Mouse (Mus musculus): ENCODE results near the gene Lsm14b.

Lsm14b gene

DNA sequence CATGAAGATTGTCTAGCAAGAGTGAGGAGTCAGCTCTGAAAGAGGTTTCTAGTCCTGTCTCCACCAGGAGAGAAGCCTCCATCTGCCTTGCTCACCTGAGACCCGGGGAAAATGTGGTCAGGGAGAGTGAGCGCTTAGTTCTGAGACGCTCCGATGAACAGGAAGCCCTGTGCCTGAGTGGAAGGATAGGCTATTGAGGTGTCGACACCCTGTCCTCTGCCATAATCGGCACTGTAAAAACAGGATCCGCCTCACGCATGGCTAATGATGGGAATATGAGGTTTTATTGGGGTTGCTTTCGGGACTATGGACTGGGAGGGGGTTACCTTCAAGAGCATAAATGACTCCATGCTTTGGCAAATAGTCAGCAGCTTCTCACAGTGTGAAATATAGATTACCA, 6.2 kb upstream of the Lsm14b start:
- no peak for DNase-seq

DNA sequence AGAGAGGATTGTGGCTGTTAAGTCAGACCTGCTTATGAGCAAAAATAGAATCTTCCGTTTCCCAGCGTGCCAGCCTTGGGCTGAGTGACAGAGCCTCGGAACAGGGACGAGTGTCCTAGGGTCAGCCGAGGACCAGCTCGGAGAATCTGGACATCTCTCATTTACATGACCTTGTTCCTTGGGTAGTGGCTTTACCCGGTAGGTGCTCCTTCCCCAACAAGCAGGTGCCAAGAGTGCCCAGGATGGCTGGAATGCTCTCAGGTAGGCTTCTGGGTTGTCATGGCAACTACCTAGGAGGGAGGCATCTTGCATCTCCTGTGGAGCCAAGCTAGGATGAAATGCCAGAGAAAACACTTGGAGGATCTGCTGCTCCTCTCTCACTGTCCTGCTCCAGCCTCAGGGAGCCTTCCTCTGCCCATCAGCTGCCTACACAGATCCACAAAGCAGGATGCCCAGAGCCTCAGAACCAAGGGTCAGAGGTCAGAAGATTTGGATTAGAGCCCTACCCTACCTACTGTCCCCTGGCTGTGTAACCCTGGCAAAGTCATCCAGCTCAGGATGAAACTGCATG, 4.6 kb upstream of the Lsm14b start:
- DNase-seq, result peak; percentile 64

DNA sequence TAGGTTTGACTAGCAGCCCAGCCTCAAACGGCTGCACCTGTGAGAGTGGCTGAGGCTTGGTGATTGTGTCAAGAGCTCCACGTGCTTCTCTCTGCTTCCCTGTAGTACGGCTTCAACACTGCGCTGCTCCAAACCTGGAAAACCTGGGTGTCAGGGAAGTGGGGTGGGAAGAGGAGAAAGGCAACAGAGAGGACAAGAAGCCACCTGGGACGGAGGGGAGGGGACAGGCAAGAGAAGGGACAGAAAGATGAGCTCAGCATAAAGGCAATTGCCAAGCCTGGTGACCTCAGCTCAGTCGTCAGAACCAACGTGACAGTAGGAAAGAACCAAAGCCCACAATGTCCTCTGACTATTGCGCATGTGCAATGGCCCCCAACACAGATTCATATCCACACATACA, 3.9 kb upstream of the Lsm14b start:
- no peak for DNase-seq

DNA sequence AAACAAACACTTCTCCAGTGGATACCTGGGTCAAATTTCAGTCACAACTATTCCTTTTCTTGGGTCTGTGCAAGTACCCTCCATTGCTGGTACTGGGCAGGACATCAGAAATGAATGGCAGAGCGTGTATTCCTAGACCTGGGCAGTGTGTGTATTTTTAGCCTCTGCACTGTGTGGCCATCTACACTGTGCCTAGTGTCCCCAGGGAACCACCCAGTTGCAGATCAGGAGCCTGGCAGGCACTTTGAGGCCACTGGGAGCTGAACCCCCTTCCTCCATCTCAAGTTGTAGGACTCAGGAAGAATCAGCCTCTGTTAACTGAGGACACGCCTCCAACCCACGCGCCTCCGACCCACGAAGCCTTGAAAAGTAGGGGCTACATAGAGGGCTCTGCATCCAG, 2.0 kb upstream of the Lsm14b start:
- DNase-seq, result no peak

DNA sequence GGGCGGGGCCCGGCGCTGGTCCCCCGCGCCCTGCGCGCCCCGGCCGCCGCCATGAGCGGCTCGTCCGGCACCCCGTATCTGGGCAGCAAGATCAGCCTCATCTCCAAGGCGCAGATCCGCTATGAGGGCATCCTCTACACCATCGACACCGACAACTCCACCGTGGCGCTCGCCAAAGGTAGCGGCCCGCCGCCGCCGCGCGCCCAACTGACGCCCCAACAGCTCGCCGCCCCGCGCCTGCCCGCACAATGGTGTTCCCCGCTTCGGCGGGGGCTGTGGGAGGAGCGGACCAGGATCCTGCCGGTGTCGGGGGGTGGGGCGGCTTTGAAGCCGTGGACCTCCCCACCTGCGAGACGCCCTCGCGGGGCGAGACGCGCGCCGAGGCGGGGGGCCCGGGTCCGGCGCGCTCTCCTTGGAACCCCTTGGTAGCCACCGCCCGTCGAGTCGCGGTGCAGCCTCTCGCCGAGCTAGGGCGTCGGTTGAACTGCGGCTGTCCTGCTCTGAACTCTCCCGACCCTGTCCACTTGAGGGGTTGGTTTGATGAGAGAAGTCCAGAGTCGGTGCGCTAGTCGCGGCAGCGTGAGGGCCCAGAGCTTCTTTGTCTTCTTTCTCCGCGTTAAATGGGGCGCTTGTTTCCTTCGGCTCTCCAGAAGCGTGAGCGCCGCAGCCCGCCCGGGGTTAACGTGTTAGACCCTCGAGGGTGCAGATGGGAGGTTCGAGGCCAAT, 511 bp downstream of the Lsm14b start:
- DNase-seq, result no peak

DNA sequence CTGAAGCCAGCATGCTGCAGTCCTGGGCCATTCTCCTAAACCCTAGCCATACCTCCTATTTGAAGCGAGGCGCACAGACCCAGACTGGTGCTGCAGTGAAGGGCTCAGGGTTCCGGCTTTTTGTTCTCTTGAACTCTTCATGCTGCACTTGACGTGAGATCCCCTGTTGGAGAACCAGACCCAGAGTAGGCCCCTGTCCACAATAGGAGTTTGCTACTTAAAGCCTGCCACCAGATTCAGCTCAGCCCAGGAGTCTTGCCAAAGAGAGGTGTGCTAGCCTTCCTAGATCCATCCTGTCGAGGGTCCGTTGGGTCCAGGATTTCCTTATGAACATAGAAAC, 1.0 kb downstream of the Lsm14b start:
- no peak for DNase-seq

DNA sequence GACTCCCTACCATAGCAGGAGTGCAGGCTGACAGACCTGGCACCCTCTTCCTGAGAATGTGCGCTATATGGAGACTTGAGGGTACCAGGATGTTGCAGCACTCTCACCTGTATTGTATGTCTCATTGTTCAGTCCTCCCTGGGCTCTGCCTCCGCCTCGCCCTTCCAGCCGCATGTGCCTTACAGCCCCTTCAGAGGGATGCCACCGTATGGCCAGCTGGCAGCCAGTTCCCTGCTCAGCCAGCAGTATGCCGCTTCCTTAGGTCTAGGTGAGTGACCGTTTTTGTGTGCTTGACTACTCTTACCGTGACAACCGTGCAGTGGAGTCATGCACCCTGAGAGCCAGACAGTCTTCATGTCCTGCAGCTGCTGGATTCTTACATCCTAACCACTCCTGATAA, 3.0 kb downstream of the Lsm14b start:
- no peak for DNase-seq

DNA sequence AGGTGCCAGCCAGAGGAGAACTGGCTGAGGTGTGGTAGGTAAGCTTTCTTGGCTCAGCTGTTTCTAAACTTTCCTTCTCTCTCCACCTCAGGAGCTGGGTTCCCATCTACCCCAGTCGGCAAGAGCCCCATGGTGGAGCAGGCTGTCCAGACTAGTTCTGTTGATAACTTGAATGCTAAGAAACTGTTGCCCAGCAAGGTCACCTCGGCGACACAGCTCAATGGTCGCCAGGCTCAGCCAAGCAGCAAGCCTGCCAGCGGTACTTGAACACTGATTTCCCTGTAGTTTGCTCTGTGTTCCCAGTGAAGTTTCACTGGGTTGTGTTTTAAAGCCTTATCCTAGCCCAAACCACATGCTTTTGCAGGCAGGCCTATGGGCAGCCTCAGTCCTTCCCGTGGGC, 6.5 kb downstream of the Lsm14b start:
- DNase-seq, result no peak

DNA sequence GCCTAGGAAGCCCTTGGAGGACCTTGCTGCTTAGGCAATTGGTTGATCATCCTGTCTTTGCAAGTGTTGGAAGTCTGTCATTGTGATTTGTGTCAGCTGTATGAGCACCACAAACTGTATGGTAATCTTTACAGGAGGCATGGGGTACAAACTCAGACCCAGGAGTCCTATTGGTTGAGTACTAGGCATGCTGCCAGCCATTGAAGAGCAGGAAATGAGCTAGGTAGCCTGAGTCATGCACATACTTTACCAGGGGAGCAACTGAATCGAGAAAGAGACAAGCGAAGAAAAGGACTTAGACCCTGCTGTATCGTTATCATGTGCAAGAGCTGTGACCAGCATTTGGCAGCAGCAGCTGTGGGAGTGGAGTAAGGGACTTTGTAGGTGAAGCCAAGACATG, 8.1 kb downstream of the Lsm14b start:
- DNase-seq, result no peak

DNA sequence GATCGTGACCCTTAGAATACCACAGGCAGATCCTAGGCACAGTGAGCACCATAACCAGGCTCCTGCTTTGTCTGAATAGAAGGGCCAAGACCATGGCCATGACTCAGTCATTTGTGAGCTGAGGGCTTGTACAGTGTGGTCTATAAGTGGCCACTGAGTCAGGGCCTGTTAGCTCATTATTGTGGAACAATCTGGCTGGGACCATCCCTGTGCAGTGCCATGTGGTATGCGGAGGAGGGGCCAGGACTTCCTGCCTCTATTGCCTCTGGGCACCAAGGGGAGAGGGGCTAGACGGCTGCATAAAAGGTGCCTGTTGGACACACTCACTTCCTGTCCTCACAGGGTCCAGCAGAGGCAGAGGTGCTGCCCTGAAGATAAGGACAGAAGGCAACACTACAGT, 9.2 kb downstream of the Lsm14b start:
- no peak for DNase-seq

DNA sequence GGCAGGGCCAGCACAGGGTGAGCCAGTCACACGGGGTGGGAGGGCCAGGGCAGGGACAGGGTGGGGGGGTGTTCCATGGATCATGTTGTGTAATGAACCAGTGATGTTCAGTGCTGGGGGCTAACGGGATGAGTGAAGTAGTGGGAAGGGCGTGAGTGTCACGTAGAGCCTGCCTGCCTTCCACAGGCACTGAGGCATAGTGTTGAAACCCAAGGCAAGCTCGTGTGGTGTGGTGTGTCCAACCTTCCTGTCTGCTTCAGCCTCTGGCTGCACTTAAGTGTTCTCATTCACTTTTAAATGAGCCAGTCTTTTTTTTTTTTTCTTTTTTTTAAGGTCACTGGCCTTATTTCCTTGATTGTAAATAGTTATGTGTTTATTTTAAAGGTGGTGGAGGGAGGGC, 10.0 kb downstream of the Lsm14b start:
- DNase-seq, result no peak

DNA sequence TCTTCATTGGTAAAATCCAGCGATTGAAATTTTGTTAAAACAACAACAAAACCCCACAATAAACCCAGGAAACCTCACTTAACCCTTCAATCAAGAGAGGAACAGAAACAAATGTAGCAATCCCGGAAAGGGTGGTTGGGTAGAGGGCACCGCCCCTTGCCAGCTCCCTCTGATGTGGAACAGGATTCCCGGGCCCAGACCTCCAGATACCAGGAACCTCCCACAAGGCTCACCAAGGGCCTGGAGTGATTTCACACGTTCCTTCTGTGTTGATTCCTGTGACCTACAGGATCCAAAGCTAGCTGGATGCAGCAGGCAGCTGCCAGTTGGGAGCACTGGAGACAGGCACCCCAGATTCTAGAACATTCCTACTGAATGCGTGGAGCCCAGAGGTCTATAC, 15.6 kb downstream of the Lsm14b start:
- DNase-seq, result no peak

DNA sequence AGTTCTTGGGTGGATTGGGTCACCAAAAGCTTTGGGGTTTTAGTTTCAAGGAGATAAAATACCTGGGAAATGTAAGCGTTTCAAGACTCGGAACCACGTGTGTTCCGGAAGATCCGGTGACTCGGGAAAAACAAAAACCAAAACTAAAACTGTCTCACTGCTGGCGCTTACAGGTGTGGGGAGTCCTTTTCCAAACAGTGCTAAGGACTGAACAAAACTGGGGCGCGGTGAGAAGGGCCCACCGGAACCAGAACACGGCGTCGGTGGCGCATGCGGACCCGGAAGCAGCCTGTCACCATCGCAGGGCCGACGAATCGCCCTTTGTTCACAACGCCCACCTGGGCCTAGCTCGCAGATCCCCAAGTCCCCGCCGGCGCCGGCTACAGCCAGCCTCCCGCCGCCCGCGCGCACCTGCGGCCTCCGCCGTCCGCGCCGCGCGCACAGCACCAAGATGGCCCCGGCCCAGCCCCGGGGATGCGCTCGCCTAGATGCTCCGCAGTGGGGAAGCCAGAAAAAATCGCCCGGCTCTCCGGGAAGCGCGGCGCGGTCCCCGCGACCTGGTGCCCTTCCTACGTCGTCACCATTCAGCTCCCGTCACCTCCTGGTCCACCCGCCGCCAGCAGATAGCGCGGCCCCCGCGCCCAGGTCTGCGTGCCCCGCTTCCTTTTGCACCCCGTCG, 16.9 kb downstream of the Lsm14b start:
- no peak for DNase-seq

DNA sequence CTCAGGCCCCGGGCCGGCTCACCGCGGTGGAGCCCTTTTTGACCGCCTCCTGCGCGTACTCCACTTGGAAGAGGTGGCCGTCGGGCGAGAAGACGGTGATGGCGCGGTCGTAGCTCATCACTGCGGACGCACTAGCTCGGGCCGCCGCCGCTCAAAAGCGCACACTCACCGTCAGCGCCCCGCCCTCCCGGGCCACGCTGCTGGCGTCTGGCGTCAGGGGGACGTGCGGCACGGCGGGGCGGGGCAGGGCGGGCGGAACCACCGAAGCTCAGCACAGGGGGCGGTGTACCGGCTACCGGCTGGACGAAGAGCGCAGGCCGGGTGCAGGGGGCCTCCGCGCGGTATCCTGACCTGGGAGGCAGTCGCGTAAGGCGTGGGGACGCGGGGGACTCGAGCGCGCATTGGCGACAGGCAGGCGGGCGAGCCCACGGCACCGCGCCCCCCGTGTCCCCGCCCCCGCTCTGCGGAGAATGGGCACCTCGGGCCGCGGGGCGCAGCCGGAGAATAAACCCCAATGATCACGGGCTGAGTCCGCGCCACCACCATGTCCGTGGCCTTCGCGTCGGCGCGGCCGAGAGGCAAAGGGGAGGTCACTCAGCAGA, 17.6 kb downstream of the Lsm14b start, which contains the start of the genes Psma7 and Ss18l1:
TSS of gene Psma7 (minus strand) at position 178 of the 602 bp plus-strand sequence.
TSS of gene Ss18l1 (plus strand) at position 254 of the 602 bp plus-strand sequence.
- peak; percentile 87 for DNase-seq

DNA sequence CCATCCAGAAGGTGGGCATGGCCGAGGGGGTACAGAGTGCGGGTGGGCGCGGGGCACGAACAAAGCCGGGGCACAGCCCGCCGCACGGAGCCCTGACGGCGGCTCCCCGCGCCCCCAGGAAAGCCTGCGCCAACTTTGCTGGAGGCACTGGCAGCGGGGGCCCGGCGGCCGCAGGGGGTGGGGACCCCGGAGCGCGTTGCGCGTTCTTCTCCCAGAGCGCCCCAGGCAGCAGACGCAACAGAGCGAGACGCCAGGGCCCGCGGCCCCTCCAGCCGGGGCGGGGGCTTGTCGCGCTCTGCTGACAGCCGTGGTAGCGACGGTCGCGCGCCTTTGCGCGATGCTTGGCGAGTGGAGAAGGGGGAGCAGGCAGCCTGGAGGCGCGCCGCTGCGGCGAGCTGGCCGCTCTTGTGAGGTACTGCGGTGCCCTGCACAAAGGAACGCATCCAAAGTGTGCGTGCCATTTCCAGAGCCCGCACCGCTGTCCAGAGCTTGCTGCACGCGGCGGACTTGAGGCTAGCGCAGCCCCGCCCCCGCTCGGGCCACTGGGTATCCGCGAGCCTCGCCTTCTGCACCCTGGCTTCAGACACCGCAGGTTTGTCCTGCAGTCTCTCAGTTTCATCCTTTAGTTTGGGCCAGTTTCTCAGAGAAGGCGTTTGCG, 18.2 kb downstream of the Lsm14b start:
- DNase-seq, result peak; percentile 52

DNA sequence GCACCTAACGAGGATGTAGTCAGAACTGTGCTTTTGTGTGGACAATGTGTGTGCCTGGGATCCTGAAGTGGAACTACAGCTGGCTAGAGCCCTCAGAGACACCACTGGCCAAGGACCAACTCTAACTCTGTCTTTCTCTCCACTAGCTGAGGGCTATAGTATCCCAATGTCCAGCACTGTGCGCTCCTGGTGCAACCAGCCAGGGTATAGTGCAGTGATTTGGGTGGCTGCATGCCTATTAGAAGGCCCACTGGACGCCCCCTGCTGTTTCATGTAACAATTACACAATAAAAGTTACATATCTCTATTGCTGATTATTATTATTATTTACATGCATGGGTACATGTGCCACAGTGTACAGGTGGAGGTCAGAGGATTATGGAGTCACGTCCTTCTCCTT, 20.5 kb downstream of the Lsm14b start:
- DNase-seq, result no peak

DNA sequence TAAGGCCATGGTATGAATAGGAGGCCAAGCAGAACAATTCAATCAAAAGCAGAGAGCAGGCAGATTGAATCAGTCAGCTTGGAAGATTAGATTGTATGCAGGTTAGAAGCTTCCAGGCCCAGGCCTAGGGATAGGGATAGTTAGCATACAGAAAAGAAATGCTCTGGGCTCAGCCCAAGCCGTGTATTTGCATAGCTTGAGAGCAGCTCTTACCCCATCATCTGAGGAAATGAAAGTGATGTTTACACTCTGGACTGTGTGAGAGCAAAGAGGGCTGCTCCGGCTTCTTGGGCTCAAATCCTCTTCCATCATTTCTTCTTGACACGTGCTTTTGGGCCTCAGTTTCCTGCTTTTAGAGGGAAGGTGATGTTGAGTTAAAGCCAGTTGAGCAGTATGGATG, 22.8 kb downstream of the Lsm14b start:
- DNase-seq, result no peak

DNA sequence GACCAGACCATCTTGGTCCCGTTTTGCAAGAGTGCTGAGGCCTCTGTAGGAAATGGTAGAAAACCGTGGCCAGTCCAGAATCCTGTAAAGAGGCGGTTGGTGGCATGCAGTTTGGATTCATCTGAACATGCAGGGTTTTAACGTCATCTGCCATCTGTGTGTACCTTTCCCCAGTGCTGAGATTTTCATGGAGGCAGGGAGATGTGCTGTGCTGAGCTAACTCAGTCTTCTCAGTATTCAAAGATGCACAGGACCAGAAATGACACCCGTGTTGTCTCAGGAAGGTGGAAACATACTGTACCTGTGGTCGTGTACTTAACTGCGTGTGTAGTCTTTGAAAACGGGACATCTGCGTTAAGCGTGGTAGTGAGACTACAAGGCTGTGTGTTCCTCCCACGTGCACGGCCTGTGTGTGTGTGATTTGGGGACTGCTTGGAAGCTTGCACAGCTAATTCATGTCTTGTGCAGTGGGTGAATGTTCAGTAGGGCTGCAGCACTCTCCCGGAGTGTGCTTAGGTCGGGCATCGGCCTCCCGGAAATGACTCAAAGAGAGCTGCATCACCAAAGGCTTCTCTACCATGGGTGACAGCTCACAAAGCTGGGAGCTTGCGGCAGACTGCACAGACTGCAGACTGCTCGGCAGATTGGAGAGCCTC, 23.3 kb downstream of the Lsm14b start:
- DNase-seq, result no peak

DNA sequence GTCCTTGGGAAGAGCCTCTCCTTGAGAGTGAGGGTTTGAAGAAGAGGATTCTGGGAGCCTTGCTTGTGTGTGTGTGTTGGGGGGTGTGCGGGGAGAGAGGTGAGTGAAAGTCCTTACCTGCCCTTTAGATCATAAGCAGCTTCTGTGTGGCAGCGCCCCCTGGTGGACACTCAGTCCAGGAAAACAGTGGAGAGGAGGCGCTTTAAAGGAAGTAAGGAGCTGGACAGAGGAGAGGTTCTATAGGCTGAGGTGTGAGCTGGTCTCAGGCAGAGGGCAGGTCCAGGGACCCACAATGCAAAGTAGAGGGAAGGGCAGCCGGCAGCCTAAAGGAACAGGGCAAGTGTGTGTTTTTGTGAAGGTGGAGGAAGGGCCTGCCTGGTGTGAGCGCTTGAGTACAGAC, 26.2 kb downstream of the Lsm14b start:
- DNase-seq, result peak; percentile 91

DNA sequence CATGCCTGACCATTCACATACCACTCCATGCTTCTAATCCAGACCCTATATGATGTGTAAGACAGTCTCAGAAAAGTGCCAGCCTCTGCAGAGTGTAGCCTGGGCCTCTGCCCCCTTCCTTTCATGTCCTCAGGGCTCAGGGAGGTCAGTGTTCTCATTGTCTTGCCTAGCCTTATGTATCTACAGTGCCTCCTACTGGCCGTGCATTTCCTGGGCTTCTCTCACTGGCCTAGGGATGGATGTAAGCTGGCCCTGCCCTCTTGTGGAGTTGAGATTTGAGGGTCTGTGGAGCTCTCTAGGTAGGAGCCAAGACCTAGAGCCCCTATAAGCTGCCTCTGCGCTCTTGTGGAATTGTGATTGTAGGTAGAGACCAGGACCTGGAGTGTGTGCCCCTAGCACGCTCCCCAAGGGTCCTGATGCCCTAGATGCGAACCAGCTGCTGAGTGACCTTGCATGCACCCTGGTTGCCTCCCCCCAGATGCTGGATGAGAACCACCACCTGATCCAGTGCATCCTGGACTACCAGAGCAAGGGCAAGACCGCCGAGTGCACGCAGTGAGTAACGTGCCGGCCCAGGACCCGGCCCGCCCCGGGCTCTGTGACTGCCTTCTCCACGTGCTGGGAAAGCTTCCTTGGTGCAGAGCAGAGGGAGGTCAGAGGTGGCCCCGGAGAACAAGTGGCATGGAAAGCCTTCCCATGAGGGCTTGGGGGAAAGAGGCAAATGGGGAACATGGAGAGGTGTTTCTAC, 27.4 kb downstream of the Lsm14b start:
- DNase-seq, result no peak

DNA sequence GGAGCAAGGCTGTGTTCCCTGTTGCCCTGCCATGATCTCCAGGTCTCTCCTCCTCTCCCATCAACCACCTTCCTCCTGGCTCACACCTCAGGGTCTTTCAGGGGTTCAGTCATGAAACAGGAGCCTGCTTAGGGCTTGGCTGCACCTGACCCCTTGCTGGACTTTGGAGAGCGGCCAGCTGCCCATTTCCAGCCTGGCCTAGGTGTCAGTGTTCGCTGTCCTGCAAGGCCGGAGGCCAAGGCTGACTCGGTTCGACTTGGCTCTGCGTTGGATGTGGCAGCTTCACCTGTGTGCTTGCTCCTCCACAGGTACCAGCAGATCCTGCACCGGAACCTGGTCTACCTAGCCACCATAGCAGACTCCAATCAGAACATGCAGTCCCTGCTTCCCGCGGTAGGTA, 28.2 kb downstream of the Lsm14b start:
- no peak for DNase-seq

Measured in cerebellum, adult 8-10 months (tissue).